Mouse (Mus musculus): ENCODE measurements around the gene Ift140. TPM values are rescaled to one million over a fixed set of nuclear protein-coding genes. Genes with fewer than 3 reads are reported as not detected.

The Ift140 gene
- polyA plus RNA-seq, 1 experiment from 2014 or later, result 20.0 TPM

DNA sequence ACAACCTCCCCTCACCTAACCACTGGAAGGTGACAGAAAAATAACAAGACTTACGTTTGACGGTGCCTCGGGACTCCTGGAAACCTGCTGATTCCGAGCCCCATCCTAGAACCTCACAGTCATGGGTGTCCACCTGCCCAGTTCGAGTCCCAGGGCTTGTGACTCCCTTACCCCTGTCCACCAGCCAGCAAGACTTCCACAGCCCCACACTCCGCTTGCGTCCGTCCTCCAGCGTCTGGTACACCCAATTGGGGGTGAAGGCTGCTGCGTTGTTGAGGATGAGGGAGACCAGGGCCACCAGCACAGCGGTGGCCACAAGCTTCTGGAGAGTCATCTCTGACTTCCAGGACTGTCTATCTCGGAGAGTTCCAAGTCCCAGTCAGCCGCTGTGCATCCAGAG, 64.3 kb downstream of the Ift140 start:
- Histone ChIP-seq H3K4me1 (replicated peaks) (peaks cover 21% of the 10 kb centered on the region), H3K36me3 (no peaks in the 10 kb centered on the region), H3K9me3 (no peaks in the 10 kb centered on the region), H3K9ac (no peak overlapping the region), H3K4me3 (peak overlapping the region; percentile 23), H3K27me3 (no peaks in the 10 kb centered on the region), H3K27ac (replicated peaks) (peak overlapping the region; percentile 40), H3K4me2 (no peak overlapping the region; the same call in 1 of the 2 replicates)
- WGBS, result 89% methylated on average over 13 of the region's 13 CpGs
- no peak for ATAC-seq (ENCODE audit: low FRiP score, low read depth)

DNA sequence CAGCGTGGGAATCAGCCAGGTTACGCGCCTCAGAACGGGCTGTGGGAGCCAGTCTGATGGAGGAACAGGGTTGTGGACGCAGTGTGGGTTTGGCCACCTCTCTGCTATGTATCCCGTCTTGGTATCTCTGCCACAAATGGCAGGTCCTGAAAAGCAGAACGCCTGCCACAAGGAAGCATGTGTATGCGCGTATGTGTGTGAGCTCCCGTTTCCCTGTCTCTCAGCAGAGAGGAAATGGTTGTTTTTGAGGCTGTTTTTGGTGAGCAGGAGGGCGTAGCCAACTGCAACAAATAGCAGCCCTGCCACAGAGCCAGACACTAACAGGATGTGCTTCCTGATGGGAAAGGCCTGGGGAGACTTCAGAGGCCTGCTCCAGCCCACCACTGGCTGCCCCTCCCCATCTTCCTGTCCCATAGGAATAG, 65.1 kb downstream of the Ift140 start:
- Histone ChIP-seq H3K36me3 (no peaks in the 10 kb centered on the region), H3K27ac (replicated peaks) (peak overlapping the region; percentile 40), H3K4me1 (replicated peaks) (peaks cover 21% of the 10 kb centered on the region), H3K27me3 (no peaks in the 10 kb centered on the region), H3K9me3 (no peaks in the 10 kb centered on the region), H3K4me2 (no peak overlapping the region), H3K4me3 (peak overlapping the region; percentile 23), H3K9ac (no peak overlapping the region)
- no peak for ATAC-seq (ENCODE audit: low FRiP score, low read depth)
- 89% methylated on average over 11 of the region's 11 CpGs for WGBS

DNA sequence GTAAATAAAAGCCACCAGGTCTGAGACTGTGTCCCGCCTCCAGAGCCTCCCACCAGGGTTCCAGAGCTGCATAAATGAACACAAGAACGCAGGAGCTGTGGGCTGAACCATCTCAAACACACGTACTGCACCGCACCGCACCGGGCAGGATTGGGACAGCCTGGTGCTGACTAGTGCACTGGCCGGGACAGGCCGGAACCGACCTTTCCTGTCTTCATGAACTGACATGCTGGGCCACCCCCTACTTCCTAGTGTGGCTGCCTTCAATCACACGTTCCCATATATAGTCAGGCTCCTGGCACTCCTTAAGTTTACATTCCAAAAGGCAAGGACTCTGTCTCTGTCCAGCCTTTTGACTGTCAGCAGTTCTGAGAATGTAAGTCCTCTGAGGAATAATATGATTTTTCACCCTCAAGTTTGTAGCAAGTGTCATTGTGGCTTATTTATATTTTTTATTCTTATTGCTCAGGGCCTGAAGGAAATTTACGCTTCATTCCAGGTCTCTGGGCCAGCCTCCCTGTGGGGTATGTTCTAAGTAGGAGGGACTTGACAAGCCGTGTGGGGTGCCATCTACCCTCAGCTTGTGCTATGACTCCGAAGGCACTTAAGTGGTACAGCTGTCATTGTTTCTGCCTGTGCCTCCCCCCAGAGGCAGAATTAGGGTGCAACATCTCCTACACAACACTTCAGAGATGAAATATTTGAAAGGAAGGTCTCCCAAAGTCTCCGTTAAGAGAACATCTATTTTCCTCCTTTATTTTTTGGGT, 66.4 kb downstream of the Ift140 start:
- Histone ChIP-seq H3K27ac (replicated peaks) (peak overlapping the region; percentile 27; the same call in 1 of the 2 replicates), H3K9me3 (no peaks in the 10 kb centered on the region), H3K4me3 (no peak overlapping the region), H3K4me1 (replicated peaks) (peaks cover 17% of the 10 kb centered on the region), H3K36me3 (no peaks in the 10 kb centered on the region), H3K27me3 (no peaks in the 10 kb centered on the region), H3K4me2 (no peak overlapping the region), H3K9ac (no peak overlapping the region)
- ATAC-seq (ENCODE audit: low FRiP score, low read depth), result no peak
- 77% methylated on average over 14 of the region's 14 CpGs for WGBS

DNA sequence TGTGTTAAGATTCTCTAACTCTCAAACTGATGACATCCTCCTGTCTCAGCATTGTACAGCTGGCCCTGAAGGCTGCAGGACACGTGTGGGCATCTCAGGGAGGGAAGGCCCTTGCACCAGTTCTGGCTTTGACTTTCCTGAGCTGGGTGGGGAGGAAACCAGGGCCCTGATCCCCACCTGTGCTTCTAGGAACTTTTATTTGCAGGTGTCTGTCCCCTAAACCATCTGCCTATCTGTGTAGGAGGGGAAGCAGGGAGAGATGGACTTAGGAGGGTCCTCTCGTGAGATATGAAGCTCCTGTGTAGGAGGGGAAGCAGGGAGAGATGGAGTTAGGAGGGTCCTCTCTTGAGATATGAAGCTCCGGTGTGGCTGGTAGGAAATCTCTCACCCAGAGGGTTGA, 67.0 kb downstream of the Ift140 start:
- ATAC-seq (ENCODE audit: low FRiP score, low read depth), result no peak
- Histone ChIP-seq H3K9me3 (no peaks in the 10 kb centered on the region), H3K4me2 (no peak overlapping the region), H3K4me3 (no peak overlapping the region), H3K27me3 (no peaks in the 10 kb centered on the region), H3K27ac (replicated peaks) (no peak overlapping the region; the same call in 1 of the 2 replicates), H3K36me3 (no peaks in the 10 kb centered on the region; the same call in 1 of the 2 replicates), H3K9ac (no peak overlapping the region), H3K4me1 (replicated peaks) (peaks cover 11% of the 10 kb centered on the region)
- WGBS, result 79% methylated on average over 3 of the region's 3 CpGs

DNA sequence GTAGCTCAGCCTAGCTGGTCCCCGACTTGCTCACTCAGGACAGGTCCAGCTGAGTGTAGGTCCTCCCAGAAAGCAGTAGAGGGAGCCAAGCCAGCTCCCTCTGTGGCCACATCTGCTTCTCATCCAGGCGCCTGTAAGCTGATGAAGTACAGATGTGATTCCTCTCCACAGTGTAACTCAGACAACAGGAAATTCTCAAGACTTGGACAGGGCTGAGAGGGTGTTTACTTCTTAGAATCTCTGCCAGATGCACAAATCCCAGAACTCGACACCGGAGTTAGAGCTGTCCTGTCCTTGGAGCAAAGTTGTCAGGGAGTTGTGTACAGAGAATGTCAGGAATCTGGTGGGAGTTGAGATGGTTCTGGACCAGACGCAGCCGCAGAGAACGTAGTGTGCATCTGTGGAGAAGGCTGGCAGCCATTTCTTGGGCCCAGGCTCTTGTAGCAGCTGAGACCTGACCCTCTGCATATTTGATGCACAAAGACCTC, 67.6 kb downstream of the Ift140 start, which contains the start of gene Tmem204:
Gene Tmem204, minus strand, starts transcription at position 148 of the 488 bp plus-strand sequence.
- no peak for ATAC-seq (ENCODE audit: low FRiP score, low read depth)
- Histone ChIP-seq H3K9me3 (no peaks in the 10 kb centered on the region), H3K36me3 (no peaks in the 10 kb centered on the region; the same call in 1 of the 2 replicates), H3K4me3 (no peak within 1 kb of the TSS), H3K4me1 (replicated peaks) (peaks cover 5% of the 10 kb centered on the region), H3K27me3 (no peaks in the 10 kb centered on the region), H3K4me2 (no peak within 1 kb of the TSS), H3K9ac (no peak within 1 kb of the TSS), H3K27ac (replicated peaks) (no peak within 1 kb of the TSS; the same call in 1 of the 2 replicates)
- 64% methylated on average over 7 of the region's 7 CpGs for WGBS

DNA sequence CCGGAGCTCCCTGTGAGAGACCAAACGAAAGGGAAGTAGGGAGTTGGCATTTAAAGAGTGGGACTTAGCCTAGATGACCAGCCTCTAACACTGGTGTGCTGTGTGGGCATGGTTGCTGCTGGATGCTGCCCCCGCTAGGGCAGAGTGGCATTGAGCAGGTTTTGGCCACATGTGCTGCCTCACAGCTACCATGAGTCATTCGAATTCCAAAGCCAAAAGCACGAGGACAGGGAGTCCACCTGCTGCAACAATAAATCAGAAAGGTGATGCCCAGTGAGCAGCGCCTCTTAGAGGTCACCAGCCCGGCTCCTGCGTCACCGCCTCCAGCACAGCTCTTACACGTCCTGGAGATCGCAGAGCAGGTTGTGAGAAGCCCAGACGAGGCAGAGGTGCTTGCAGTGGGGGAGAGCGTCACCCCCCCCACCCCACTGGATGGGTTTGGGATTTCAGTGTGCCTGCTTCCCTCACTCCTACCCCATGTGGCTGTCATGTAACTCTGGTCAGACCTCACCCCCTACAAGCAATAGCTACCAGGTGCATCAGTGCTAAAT, 69.0 kb downstream of the Ift140 start:
- Histone ChIP-seq H3K4me2 (no peak overlapping the region), H3K4me1 (replicated peaks) (no peaks in the 10 kb centered on the region), H3K9ac (no peak overlapping the region), H3K36me3 (peaks cover 8% of the 10 kb centered on the region), H3K9me3 (no peaks in the 10 kb centered on the region), H3K4me3 (no peak overlapping the region), H3K27ac (replicated peaks) (no peak overlapping the region), H3K27me3 (no peaks in the 10 kb centered on the region)
- WGBS, result 85% methylated on average over 13 of the region's 13 CpGs
- no peak for ATAC-seq (ENCODE audit: low FRiP score, low read depth)

DNA sequence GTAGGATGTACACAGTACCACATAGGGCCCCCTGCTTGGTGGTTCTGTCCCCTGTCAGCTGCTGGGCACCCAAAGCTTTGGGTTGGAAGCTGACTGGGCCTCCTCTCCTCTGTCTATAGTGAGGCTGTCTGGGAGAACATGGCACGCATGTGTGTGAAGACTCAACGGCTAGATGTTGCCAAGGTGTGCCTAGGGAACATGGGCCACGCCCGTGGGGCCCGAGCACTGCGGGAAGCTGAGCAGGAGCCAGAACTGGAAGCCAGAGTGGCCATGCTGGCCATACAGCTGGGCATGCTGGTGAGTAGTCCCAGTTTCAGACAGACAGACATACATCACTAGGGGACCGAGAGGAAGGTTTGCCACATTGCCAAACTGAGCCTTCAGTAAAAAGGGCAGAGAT, 70.8 kb downstream of the Ift140 start:
- Histone ChIP-seq H3K36me3 (peaks cover 10% of the 10 kb centered on the region), H3K27ac (replicated peaks) (no peak overlapping the region), H3K4me2 (no peak overlapping the region), H3K27me3 (no peaks in the 10 kb centered on the region), H3K9me3 (no peaks in the 10 kb centered on the region), H3K9ac (no peak overlapping the region), H3K4me3 (no peak overlapping the region), H3K4me1 (replicated peaks) (no peaks in the 10 kb centered on the region)
- 92% methylated on average over 7 of the region's 7 CpGs for WGBS
- no peak for ATAC-seq (ENCODE audit: low FRiP score, low read depth)

DNA sequence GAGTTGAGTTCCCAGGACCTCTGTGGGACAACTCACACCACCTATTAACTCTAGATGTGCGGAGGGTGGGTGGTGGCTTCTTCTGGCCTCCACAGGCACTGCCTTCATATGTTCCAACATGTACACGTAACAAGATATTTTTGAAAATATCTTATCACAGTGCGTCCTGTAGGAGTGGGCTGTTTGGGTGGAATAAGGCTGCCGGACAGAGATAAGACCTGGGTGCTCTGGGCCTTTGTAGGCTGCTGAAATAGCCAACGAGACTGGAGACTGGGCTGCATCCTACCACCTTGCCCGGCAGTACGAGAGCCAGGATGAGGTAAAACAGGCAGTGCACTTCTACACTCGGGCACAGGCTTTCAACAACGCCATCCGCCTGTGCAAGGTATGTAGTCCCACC, 73.3 kb downstream of the Ift140 start:
- no peak overlapping the region for H3K27ac ChIP-seq (replicated peaks)
- no peak overlapping the region for H3K4me3 ChIP-seq
- no peaks in the 10 kb centered on the region for H3K9me3 ChIP-seq
- WGBS, result 97% methylated on average over 10 of the region's 10 CpGs
- no peak overlapping the region for H3K4me2 ChIP-seq
- H3K36me3 ChIP-seq, result peaks cover 17% of the 10 kb centered on the region
- H3K27me3 ChIP-seq, result no peaks in the 10 kb centered on the region
- no peak for ATAC-seq (ENCODE audit: low FRiP score, low read depth)
- H3K4me1 ChIP-seq (replicated peaks), result no peaks in the 10 kb centered on the region
- H3K9ac ChIP-seq, result no peak overlapping the region

DNA sequence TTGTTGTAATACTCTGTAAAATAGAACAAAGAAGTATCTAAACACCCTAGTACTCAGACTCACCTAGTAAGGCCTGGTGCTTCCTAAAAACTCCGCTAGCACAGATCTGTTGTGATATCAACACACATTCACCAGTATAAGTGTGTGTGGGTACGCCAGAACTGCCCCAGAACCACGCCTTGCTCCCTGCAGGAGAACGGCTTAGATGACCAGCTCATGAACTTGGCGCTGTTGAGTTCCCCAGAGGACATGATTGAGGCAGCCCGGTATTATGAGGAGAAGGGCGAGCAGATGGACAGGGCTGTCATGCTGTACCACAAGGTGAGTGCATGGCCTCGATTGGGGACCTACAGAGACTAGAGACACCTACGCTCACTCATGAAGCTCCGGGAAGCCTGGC, 74.6 kb downstream of the Ift140 start:
- H3K27ac ChIP-seq (replicated peaks), result no peak overlapping the region
- no peak for ATAC-seq (ENCODE audit: low FRiP score, low read depth)
- peaks cover 24% of the 10 kb centered on the region for H3K36me3 ChIP-seq
- H3K9ac ChIP-seq, result no peak overlapping the region
- WGBS, result 95% methylated on average over 10 of the region's 10 CpGs
- no peaks in the 10 kb centered on the region for H3K4me1 ChIP-seq (replicated peaks)
- no peaks in the 10 kb centered on the region for H3K27me3 ChIP-seq
- H3K4me2 ChIP-seq, result no peak overlapping the region
- no peaks in the 10 kb centered on the region for H3K9me3 ChIP-seq
- no peak overlapping the region for H3K4me3 ChIP-seq

DNA sequence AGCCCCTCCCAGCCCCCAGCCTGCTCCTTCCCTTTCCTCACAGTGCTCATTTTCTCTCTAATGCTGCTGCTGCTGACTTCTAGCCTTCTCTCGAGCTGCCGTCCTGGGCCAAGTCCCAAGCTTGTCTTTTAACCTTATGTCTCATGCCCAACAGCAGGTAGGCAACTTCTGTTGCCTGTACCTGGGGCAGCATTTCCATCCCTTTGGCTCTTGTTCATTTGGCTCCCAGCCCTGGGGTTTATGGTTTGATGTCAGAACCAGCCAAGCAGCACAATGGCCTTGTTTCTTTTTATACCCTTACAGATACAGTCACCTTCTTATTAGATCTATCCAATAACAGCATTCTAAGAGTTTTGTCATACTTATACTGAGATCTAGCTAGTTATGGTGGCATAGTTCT, 80.3 kb downstream of the Ift140 start:
- 92% methylated on average over 2 of the region's 2 CpGs for WGBS
- H3K4me1 ChIP-seq (replicated peaks), result no peaks in the 10 kb centered on the region
- H3K4me2 ChIP-seq, result no peak overlapping the region
- H3K27ac ChIP-seq (replicated peaks), result no peak overlapping the region
- no peaks in the 10 kb centered on the region for H3K9me3 ChIP-seq
- no peaks in the 10 kb centered on the region for H3K27me3 ChIP-seq
- H3K36me3 ChIP-seq, result peaks cover 38% of the 10 kb centered on the region
- no peak for ATAC-seq (ENCODE audit: low FRiP score, low read depth)
- H3K9ac ChIP-seq, result no peak overlapping the region
- no peak overlapping the region for H3K4me3 ChIP-seq

DNA sequence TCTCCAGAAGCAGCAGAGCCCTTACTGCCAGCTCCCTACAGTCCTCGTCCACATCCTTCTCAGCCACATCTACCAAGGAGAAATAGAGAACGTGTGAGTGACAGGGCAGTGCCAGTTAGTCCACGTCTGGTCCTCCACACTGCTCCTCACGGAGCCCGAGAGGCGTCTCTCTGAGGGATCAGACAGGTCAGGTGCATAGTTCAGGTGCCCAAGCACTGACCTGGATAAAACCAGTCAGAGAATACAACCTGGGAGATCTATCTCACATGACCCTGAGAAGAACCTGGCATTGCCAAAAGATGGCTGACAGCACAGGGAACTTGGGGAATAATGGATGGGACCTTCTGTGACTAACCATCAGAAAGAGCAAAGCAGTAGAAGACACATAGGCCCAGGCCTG, 84.2 kb downstream of the Ift140 start:
- Histone ChIP-seq H3K4me3 (no peak overlapping the region), H3K4me2 (no peak overlapping the region), H3K36me3 (peaks cover 63% of the 10 kb centered on the region), H3K27ac (replicated peaks) (no peak overlapping the region), H3K4me1 (replicated peaks) (no peaks in the 10 kb centered on the region), H3K9me3 (no peaks in the 10 kb centered on the region), H3K9ac (no peak overlapping the region), H3K27me3 (no peaks in the 10 kb centered on the region)
- WGBS, result 92% methylated on average over 6 of the region's 6 CpGs
- no peak for ATAC-seq (ENCODE audit: low FRiP score, low read depth)

DNA sequence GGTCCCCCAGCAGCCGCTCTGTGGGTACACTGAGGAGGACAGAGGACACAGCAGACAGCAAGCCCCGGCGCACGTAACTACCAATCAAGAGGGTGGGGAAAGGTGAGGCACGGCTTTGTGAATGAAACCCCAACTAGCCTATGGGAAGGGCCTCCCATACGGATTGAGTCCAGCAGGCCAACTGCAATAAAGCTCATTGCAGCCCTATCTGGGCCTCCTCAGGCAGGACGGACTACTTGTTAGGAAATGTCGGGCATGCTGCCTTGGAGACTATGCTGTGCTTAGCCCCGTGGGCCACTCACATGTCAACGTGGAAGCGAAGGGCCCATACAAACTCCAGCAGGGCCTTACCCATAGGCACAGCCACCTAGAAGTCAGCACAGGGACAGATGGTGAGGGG, 85.5 kb downstream of the Ift140 start:
- Histone ChIP-seq H3K27me3 (no peaks in the 10 kb centered on the region), H3K4me3 (no peak overlapping the region), H3K36me3 (peaks cover 74% of the 10 kb centered on the region), H3K4me1 (replicated peaks) (no peaks in the 10 kb centered on the region), H3K9me3 (no peaks in the 10 kb centered on the region), H3K4me2 (no peak overlapping the region), H3K9ac (no peak overlapping the region), H3K27ac (replicated peaks) (no peak overlapping the region)
- no peak for ATAC-seq (ENCODE audit: low FRiP score, low read depth)
- 96% methylated on average over 11 of the region's 11 CpGs for WGBS

Measured in hindbrain, embryonic 15.5 days (tissue).